8 mouse cellular contexts compared by ENCODE assay signal in genomic region chrX:164027607-164028289, GRCm38 (mm10). TPM values are rescaled to one million over a fixed set of nuclear protein-coding genes. Genes with fewer than 3 reads are reported as not detected.
DNase-seq lines count a peak whose midpoint lies in the region; ATAC-seq and TF ChIP-seq lines count a peak whose summit lies in the region.

TSS of gene Car5b (minus strand) at chrX:164027997.

- peaks cover 9% of the 10 kb centered on the region for H3K27me3 ChIP-seq in limb, embryonic 13.5 days
- no peaks in the 10 kb centered on the region for H3K27me3 ChIP-seq in midbrain, embryonic 15.5 days (replicated peaks)
- no peaks in the 10 kb centered on the region for H3K27me3 ChIP-seq in spleen, adult 2 months (ENCODE audit: control insufficient read depth, insufficient read depth, low read length)

- H3K27ac ChIP-seq in bone marrow macrophage, adult 2 months (ENCODE audit: insufficient read depth, low read depth, low read length), result no peak within 1 kb of the TSS
- H3K27ac ChIP-seq in embryonic fibroblast, embryonic 13.5 days (ENCODE audit: insufficient read depth, low read length), result no peak within 1 kb of the TSS
- H3K27ac ChIP-seq in limb, embryonic 13.5 days, result no peak within 1 kb of the TSS
- no peak within 1 kb of the TSS for H3K27ac ChIP-seq in midbrain, embryonic 15.5 days
- no peak within 1 kb of the TSS for H3K27ac ChIP-seq in spleen, adult 2 months (ENCODE audit: insufficient read depth, low read length)

- H3K4me2 ChIP-seq in limb, embryonic 13.5 days (replicated peaks), result peak within 1 kb of the TSS; percentile 62
- peak within 1 kb of the TSS; percentile 54 for H3K4me2 ChIP-seq in midbrain, embryonic 15.5 days

- H3K36me3 ChIP-seq in limb, embryonic 13.5 days, result no peaks in the 10 kb centered on the region
- no peaks in the 10 kb centered on the region for H3K36me3 ChIP-seq in midbrain, embryonic 15.5 days (replicated peaks)
- H3K36me3 ChIP-seq in spleen, adult 2 months (ENCODE audit: control insufficient read depth, insufficient read depth, low read length), result no peaks in the 10 kb centered on the region

- 8% methylated on average over 22 of the region's 22 CpGs for WGBS in limb, embryonic 13.5 days
- 19% methylated on average over 22 of the region's 22 CpGs for WGBS in midbrain, embryonic 15.5 days
- WGBS in spleen, adult 2 months, result 21% methylated on average over 22 of the region's 22 CpGs

- peaks cover 2% of the 10 kb centered on the region; the same call in 1 of the 2 replicates for H3K4me1 ChIP-seq in bone marrow macrophage, adult 2 months (ENCODE audit: control insufficient read depth, insufficient read depth, low read length)
- H3K4me1 ChIP-seq in embryonic fibroblast, embryonic 13.5 days (ENCODE audit: control insufficient read depth, insufficient read depth, low read length), result no peaks in the 10 kb centered on the region
- H3K4me1 ChIP-seq in limb, embryonic 13.5 days, result no peaks in the 10 kb centered on the region
- no peaks in the 10 kb centered on the region; the same call in 1 of the 2 replicates for H3K4me1 ChIP-seq in midbrain, embryonic 15.5 days
- H3K4me1 ChIP-seq in spleen, adult 2 months (ENCODE audit: control insufficient read depth, insufficient read depth, insufficient read length), result no peaks in the 10 kb centered on the region

- peak; percentile 93 for DNase-seq in A20 (ENCODE audit: low read depth, low spot score)
- peak; percentile 82 for DNase-seq in heart, adult 8-10 months (ENCODE audit: low spot score)
- peak; percentile 97 for DNase-seq in kidney, adult 8-10 months
- peak; percentile 47 to 60 for DNase-seq in spleen, adult 2 months (ENCODE audit: low read depth in 1 of 2, low spot score in 2 of 2)

- H3K4me3 ChIP-seq in bone marrow macrophage, adult 2 months (ENCODE audit: insufficient read depth, low read length), result peak within 1 kb of the TSS; percentile 48
- H3K4me3 ChIP-seq in embryonic fibroblast, embryonic 13.5 days (ENCODE audit: insufficient read depth, low read length), result peak within 1 kb of the TSS; percentile 42
- H3K4me3 ChIP-seq in limb, embryonic 13.5 days, result peak within 1 kb of the TSS; percentile 42
- peak within 1 kb of the TSS; percentile 24 for H3K4me3 ChIP-seq in midbrain, embryonic 15.5 days
- H3K4me3 ChIP-seq in spleen, adult 2 months (ENCODE audit: extremely low read depth, insufficient read depth, insufficient read length), result peak within 1 kb of the TSS; percentile 22; the same call in 1 of the 2 replicates

- TF ChIP-seq CTCF in bone marrow macrophage, adult 2 months (IDR thresholded peaks at IDR 0.05; ENCODE audit: low read depth, low read length), result no peak
- no peak for TF ChIP-seq CTCF in embryonic fibroblast, embryonic 13.5 days (IDR thresholded peaks at IDR 0.05; ENCODE audit: borderline replicate concordance, insufficient read depth, low read length)
- TF ChIP-seq CTCF in spleen, adult 2 months (IDR thresholded peaks at IDR 0.05; ENCODE audit: extremely low read depth, insufficient read depth, insufficient read length, insufficient replicate concordance), result no peak

- H3K9ac ChIP-seq in limb, embryonic 13.5 days, result no peak within 1 kb of the TSS; the same call in 1 of the 2 replicates
- H3K9ac ChIP-seq in midbrain, embryonic 15.5 days, result no peak within 1 kb of the TSS

- TF ChIP-seq POLR2A in bone marrow macrophage, adult 2 months (IDR thresholded peaks at IDR 0.05; ENCODE audit: borderline replicate concordance, low read depth, low read length), result no peak
- peak; percentile 38 for TF ChIP-seq POLR2A in embryonic fibroblast, embryonic 13.5 days (IDR thresholded peaks at IDR 0.05; ENCODE audit: low read depth, low read length)
- no peak for TF ChIP-seq POLR2A in spleen, adult 2 months (IDR thresholded peaks at IDR 0.05; ENCODE audit: low read depth, low read length)

- no peaks in the 10 kb centered on the region for H3K9me3 ChIP-seq in limb, embryonic 13.5 days
- H3K9me3 ChIP-seq in midbrain, embryonic 15.5 days, result no peaks in the 10 kb centered on the region

- peak; percentile 99 for ATAC-seq in limb, embryonic 13.5 days (ENCODE audit: low FRiP score, low read depth)
- peak; percentile 90 for ATAC-seq in midbrain, embryonic 15.5 days (replicated peaks)

RNA-seq across cellular contexts. Expression of gene Car5b, which starts in this region (rescaled TPM):
- polyA plus RNA-seq in bone marrow macrophage, adult 2 months (2012; ENCODE audit: insufficient read depth, insufficient read length, missing spikeins), result 5.1 and 5.5 TPM in 2 replicates
- polyA plus RNA-seq in embryonic fibroblast, embryonic 13.5 days (2011; ENCODE audit: insufficient read length, low read depth, missing spikeins), result 7.5 and 9.0 TPM in 2 replicates
- 1 to 10 TPM in 1 of 4 experiments, under 1 TPM in 3; 0.44 to 1.5 (median 0.63) TPM for total RNA-seq in heart, adult 8-10 months (2022)
- 1.0 TPM in 2 replicates for polyA plus RNA-seq in limb, embryonic 13.5 days (2015; fragmentation: Nextera tagmentation; extraction: Ambion mirVana)
- polyA plus RNA-seq in midbrain, embryonic 15.5 days (2015; fragmentation: Nextera tagmentation; extraction: Ambion mirVana), result 0.22 and 0.40 TPM in 2 replicates
- polyA plus RNA-seq in spleen, adult 2 months (2012; rRNA removed), result 0.43 TPM in 2 replicates

Comparison
In these comparisons a context has a peak if more than half of its experiments do, and no peak if none do; other contexts are left out.
1. Peak in ATAC-seq, H3K4me3 ChIP-seq and H3K4me2 ChIP-seq in midbrain, embryonic 15.5 days; RNA of the gene not detected or under 1 TPM.
2. Peak in DNase-seq and H3K4me3 ChIP-seq in spleen, adult 2 months; RNA of the gene not detected or under 1 TPM.